Mouse (Mus musculus) heart, embryonic 11.5 days (tissue): Measurements from ENCODE around the gene Tbxa2r. TPM values are rescaled to one million over a fixed set of nuclear protein-coding genes. Genes with fewer than 3 reads are reported as not detected.

ENCODE experiments used
- ATAC-seq: fragments of 200-750 bp; cut with Nextera tagmentation; replicated peaks from 2 replicates; pipeline ENCODE4 v1.8.0; 2017; ENCODE audit warnings: moderate library complexity; ENCODE audit not compliant: insufficient number of reproducible peaks, low FRiP score, low TSS enrichment
- H3K27ac ChIP-seq: fragments of 300-500 bp; sonication (generic); 2 replicates; pipeline ENCODE4 v1.5.1; 2014; ENCODE audit warnings: mild to moderate bottlenecking, low read depth, low read length
- H3K27me3 ChIP-seq: fragments of 300-500 bp; sonication (generic); 2 replicates; pipeline ENCODE4 v1.6.1; 2014; ENCODE audit warnings: mild to moderate bottlenecking, low read length, mixed read lengths; ENCODE audit not compliant: control insufficient read depth, insufficient read depth
- H3K36me3 ChIP-seq: fragments of 300-500 bp; sonication (generic); 2 replicates; pipeline ENCODE4 v1.6.1; 2014; ENCODE audit warnings: mild to moderate bottlenecking, low read length, moderate library complexity, mixed read lengths; ENCODE audit not compliant: control insufficient read depth, insufficient read depth
- H3K4me1 ChIP-seq: fragments of 300-500 bp; sonication (generic); 2 replicates; pipeline ENCODE4 v1.6.1; 2014; ENCODE audit warnings: low read length; ENCODE audit not compliant: control insufficient read depth, insufficient read depth
- H3K4me2 ChIP-seq: fragments of 300-500 bp; sonication (generic); 2 replicates; pipeline ENCODE4 v1.6.1; 2014; ENCODE audit warnings: mild to moderate bottlenecking, moderate library complexity
- H3K4me3 ChIP-seq: fragments of 300-500 bp; sonication (generic); 2 replicates; pipeline ENCODE4 v1.5.1; 2014; ENCODE audit warnings: low read depth, low read length
- H3K9ac ChIP-seq: fragments of 300-500 bp; sonication (generic); 2 replicates; pipeline ENCODE4 v1.6.1; 2014; ENCODE audit warnings: mild to moderate bottlenecking, low read depth, low read length, moderate library complexity
- H3K9me3 ChIP-seq: fragments of 300-500 bp; sonication (generic); replicated peaks from 2 replicates; pipeline ENCODE4 v1.6.1; 2016; ENCODE audit warnings: low read length; ENCODE audit not compliant: control insufficient read depth
- WGBS: fragments of 180-500 bp; shearing (Covaris S2); extraction: QIAGEN DNeasy Blood & Tissue Kit; methylation state at CpG from one replicate; pipeline ENCODE4 v1.1.7; 2014; ENCODE audit not compliant: insufficient replicate concordance; 5-methylcytosine and 5-hydroxymethylcytosine counted together
- polyA plus RNA-seq: library from polyadenylated mRNA; unstranded; fragments of >200 nt; fragmentation: Nextera tagmentation; extraction: Ambion mirVana; gene quantifications from 2 replicates; pipeline ENCODE4 v1.2.1, GENCODE M21; 2014

The Tbxa2r gene
- polyA plus RNA-seq, 1 experiment from 2014 or later: 10.9 TPM

DNA sequence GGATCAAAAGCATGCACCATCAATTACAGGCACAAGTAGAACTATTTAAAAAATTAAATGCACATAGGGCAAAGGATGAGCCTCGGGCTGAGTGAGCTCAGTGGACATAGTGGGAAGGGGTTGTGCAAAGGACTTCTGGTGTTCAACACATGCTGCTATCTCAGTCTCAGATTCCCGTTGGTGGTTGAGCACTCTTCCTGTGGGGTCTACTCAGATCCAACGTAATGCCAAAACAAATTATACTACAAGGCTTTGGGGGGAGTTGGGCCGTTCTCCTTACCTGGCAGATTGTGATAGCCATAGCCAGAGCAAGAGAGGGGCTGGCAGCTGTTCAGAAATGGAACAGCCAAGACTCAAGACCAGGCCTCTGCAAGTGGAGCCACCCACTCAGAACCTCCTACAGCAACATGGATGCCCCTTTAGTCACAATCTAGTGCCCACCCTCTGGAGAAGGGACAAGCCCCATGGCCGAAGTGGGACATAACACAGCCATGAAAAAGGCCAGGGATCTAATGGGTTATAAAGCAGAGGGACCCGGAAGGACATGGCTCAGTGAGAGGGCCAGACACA is 51.4 kb downstream of the Tbxa2r start:
- Histone ChIP-seq H3K4me1 (peaks cover 30% of the 10 kb centered on the region), H3K27ac (no peak overlapping the region), H3K4me3 (no peak overlapping the region), H3K36me3 (no peaks in the 10 kb centered on the region), H3K9ac (no peak overlapping the region), H3K9me3 (no peaks in the 10 kb centered on the region), H3K4me2 (no peak overlapping the region), H3K27me3 (no peaks in the 10 kb centered on the region)
- WGBS: 88% methylated on average over 6 of the region's 6 CpGs
- ATAC-seq: no peak

GRCm38 (mm10) chr10:81382039-81382438 is 53.5 kb downstream of the Tbxa2r start:
- Histone ChIP-seq H3K4me2 (no peak overlapping the region), H3K27ac (peak overlapping the region; percentile 57), H3K36me3 (peaks cover 9% of the 10 kb centered on the region), H3K9ac (peak overlapping the region; percentile 34; the same call in 1 of the 2 replicates), H3K4me1 (peaks cover 31% of the 10 kb centered on the region), H3K9me3 (no peaks in the 10 kb centered on the region), H3K27me3 (no peaks in the 10 kb centered on the region), H3K4me3 (no peak overlapping the region; the same call in 1 of the 2 replicates)
- no peak for ATAC-seq
- 45% methylated on average over 5 of the region's 5 CpGs for WGBS

- Histone ChIP-seq H3K36me3 (peaks cover 23% of the 10 kb centered on the region), H3K4me3 (peak within 1 kb of the TSS; percentile 97), H3K27me3 (no peaks in the 10 kb centered on the region), H3K27ac (peak within 1 kb of the TSS; percentile 86), H3K4me2 (peak within 1 kb of the TSS; percentile 72), H3K4me1 (peaks cover 26% of the 10 kb centered on the region), H3K9me3 (no peaks in the 10 kb centered on the region), H3K9ac (peak within 1 kb of the TSS; percentile 90)
- peak; percentile 90 for ATAC-seq
- WGBS: 6% methylated on average over 52 of the region's 54 CpGs
Observed at GRCm38 (mm10) chr10:81383802-81384604, 55.5 kb downstream of the Tbxa2r start, which contains the start of the genes Dohh and Gm48551. Gene Dohh (plus strand): TSS chr10:81384428. Gene Gm48551 (plus strand): TSS chr10:81384466.

- under 1% methylated on average over 19 of the region's 19 CpGs for WGBS
- ATAC-seq: peak; percentile 9; the same call in 1 of the 2 replicates
- H3K27me3 ChIP-seq: no peaks in the 10 kb centered on the region
- peak overlapping the region; percentile 90 for H3K9ac ChIP-seq
- H3K4me3 ChIP-seq: peak overlapping the region; percentile 97
- peak overlapping the region; percentile 86 for H3K27ac ChIP-seq
- H3K4me1 ChIP-seq: peaks cover 27% of the 10 kb centered on the region
- H3K36me3 ChIP-seq: peaks cover 23% of the 10 kb centered on the region
- no peaks in the 10 kb centered on the region for H3K9me3 ChIP-seq
- H3K4me2 ChIP-seq: peak overlapping the region; percentile 72
Observed at GRCm38 (mm10) chr10:81384605-81384982, 56.1 kb downstream of the Tbxa2r start.

Other genes starting within 250 kb of the Tbxa2r start
- gene Creb3l3, start 229.9 kb upstream of the Tbxa2r start, polyA plus RNA-seq: 0.37 and 1.0 TPM in 2 replicates
- gene Map2k2, start 222.8 kb upstream of the Tbxa2r start, polyA plus RNA-seq: 153 and 154 TPM in 2 replicates
- gene Zbtb7a, start 193.5 kb upstream of the Tbxa2r start, polyA plus RNA-seq: 10.6 and 10.8 TPM in 2 replicates
- 39.4 and 39.7 TPM in 2 replicates for gene Pias4, start 160.8 kb upstream of the Tbxa2r start, polyA plus RNA-seq
- 313 and 338 TPM in 2 replicates for gene Eef2, start 152.1 kb upstream of the Tbxa2r start, polyA plus RNA-seq
- 44.1 and 47.4 TPM in 2 replicates for gene Dapk3, start 145.7 kb upstream of the Tbxa2r start, polyA plus RNA-seq
- 0.21 TPM in 1 of 2 replicates, not detected in the other for gene 4930442H23Rik, start 144.9 kb upstream of the Tbxa2r start, polyA plus RNA-seq
- 2.2 and 3.6 TPM in 2 replicates for gene Nmrk2, start 126.7 kb upstream of the Tbxa2r start, polyA plus RNA-seq
- gene Atcay, start 97.9 kb upstream of the Tbxa2r start, polyA plus RNA-seq: 0.60 and 0.83 TPM in 2 replicates
- gene Zfr2, start 95.6 kb upstream of the Tbxa2r start, polyA plus RNA-seq: 2.3 and 3.7 TPM in 2 replicates
- gene Matk, start 75.8 kb upstream of the Tbxa2r start, polyA plus RNA-seq: 1.0 and 1.7 TPM in 2 replicates
- 247 and 257 TPM in 2 replicates for gene Mrpl54, start 61.8 kb upstream of the Tbxa2r start, polyA plus RNA-seq
- 41.2 and 44.1 TPM in 2 replicates for gene Apba3, start 61.8 kb upstream of the Tbxa2r start, polyA plus RNA-seq
- 0.90 and 1.4 TPM in 2 replicates for gene Tjp3, start 37.1 kb upstream of the Tbxa2r start, polyA plus RNA-seq
- 30.2 and 32.1 TPM in 2 replicates for gene Pip5k1c, start 35.8 kb upstream of the Tbxa2r start, polyA plus RNA-seq
- gene Cactin, start 7.6 kb upstream of the Tbxa2r start, polyA plus RNA-seq: 20.2 and 25.0 TPM in 2 replicates
- gene Gipc3, start 14.5 kb downstream of the Tbxa2r start, polyA plus RNA-seq: not detected in 2 replicates
- gene Hmg20b, start 21.7 kb downstream of the Tbxa2r start, polyA plus RNA-seq: 102 and 107 TPM in 2 replicates
- 4.6 and 4.7 TPM in 2 replicates for gene Mfsd12, start 28.8 kb downstream of the Tbxa2r start, polyA plus RNA-seq
- 0.23 and 0.67 TPM in 2 replicates for gene 4930404N11Rik, start 37.1 kb downstream of the Tbxa2r start, polyA plus RNA-seq
- 66.1 and 70.0 TPM in 2 replicates for gene Fzr1, start 49.8 kb downstream of the Tbxa2r start, polyA plus RNA-seq
- 47.5 and 61.4 TPM in 2 replicates for gene Dohh, start 55.7 kb downstream of the Tbxa2r start, polyA plus RNA-seq
- gene Gm48551, start 55.7 kb downstream of the Tbxa2r start, polyA plus RNA-seq: 1.4 and 2.9 TPM in 2 replicates
- 0.55 and 1.2 TPM in 2 replicates for gene Gm48552, start 60.3 kb downstream of the Tbxa2r start, polyA plus RNA-seq
- 4.2 and 5.8 TPM in 2 replicates for gene Smim24, start 64.3 kb downstream of the Tbxa2r start, polyA plus RNA-seq
- 28.1 and 29.8 TPM in 2 replicates for gene Nfic, start 126.9 kb downstream of the Tbxa2r start, polyA plus RNA-seq
- gene Celf5, start 154.0 kb downstream of the Tbxa2r start, polyA plus RNA-seq: 0.19 and 0.31 TPM in 2 replicates
- gene Ncln, start 167.7 kb downstream of the Tbxa2r start, polyA plus RNA-seq: 40.9 and 49.0 TPM in 2 replicates
- 0.56 and 0.79 TPM in 2 replicates for gene S1pr4, start 171.4 kb downstream of the Tbxa2r start, polyA plus RNA-seq
- gene Gna15, start 195.5 kb downstream of the Tbxa2r start, polyA plus RNA-seq: 2.5 and 3.4 TPM in 2 replicates
- gene Gna11, start 216.5 kb downstream of the Tbxa2r start, polyA plus RNA-seq: 55.5 and 58.8 TPM in 2 replicates
- gene Aes, start 230.8 kb downstream of the Tbxa2r start, polyA plus RNA-seq: 330 and 481 TPM in 2 replicates
- 17.8 and 18.3 TPM in 2 replicates for gene Tle2, start 245.8 kb downstream of the Tbxa2r start, polyA plus RNA-seq